Mouse (Mus musculus): ENCODE measurements around the gene Smc5. TPM values are rescaled to one million over a fixed set of nuclear protein-coding genes. Genes with fewer than 3 reads are reported as not detected.

Smc5 gene
- total and polyA plus RNA-seq, 2 experiments = 3.1 to 18.4 TPM

GRCm38 (mm10) chr19:23309979-23310378, 36.3 kb upstream of the Smc5 start:
- Histone ChIP-seq H3K9ac (ENCODE audit: low read depth, low read length) (no peak overlapping the region), H3K27ac (replicated peaks; ENCODE audit: insufficient read depth, low read depth, low read length) (no peak overlapping the region), H3K36me3 (ENCODE audit: control insufficient read depth, insufficient read depth, low read length) (no peaks in the 10 kb centered on the region), H3K4me1 (ENCODE audit: control insufficient read depth, insufficient read depth, low read length) (no peaks in the 10 kb centered on the region), H3K79me2 (ENCODE audit: control insufficient read depth, insufficient read depth, low read length) (no peaks in the 10 kb centered on the region), H3K4me3 (ENCODE audit: insufficient read depth, low read depth, low read length) (no peak overlapping the region), H3K27me3 (ENCODE audit: control insufficient read depth, insufficient read depth, low read length) (no peaks in the 10 kb centered on the region)
- TF ChIP-seq CTCF (IDR thresholded peaks at IDR 0.05; ENCODE audit: low read depth, low read length) (0 out of 2 replicates have a peak, but pooled peaks have one; percentile 35), POLR2A (IDR thresholded peaks at IDR 0.05; ENCODE audit: extremely low read depth, insufficient read depth, low read length) (no peak)
- peak; percentile 53 for DNase-seq (ENCODE audit: extremely low read depth, low read depth, low spot score)
- 76% methylated on average over 2 of the region's 2 CpGs for WGBS

DNA sequence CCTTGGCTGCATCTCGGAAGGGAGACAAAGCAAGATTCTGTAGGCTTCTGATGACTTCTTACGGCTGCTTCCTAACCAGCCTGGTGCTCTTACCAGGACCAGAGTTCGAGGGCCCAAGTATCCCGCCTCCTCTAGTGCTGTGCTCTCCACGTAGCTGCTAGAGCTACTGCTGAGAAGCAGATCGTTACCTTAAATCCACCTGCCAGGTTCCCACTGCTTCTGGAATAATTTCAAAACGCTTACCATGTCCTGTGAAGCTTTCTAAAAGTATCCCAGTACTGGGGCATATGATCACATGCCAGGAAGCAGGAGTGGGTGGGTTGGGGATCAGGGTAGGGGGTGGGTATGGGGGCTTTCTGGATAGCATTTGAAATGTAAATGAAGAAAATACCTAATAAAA, 33.0 kb upstream of the Smc5 start:
- Histone ChIP-seq H3K4me1 (ENCODE audit: control insufficient read depth, insufficient read depth, low read length) (no peaks in the 10 kb centered on the region), H3K4me3 (ENCODE audit: insufficient read depth, low read depth, low read length) (no peak overlapping the region), H3K36me3 (ENCODE audit: control insufficient read depth, insufficient read depth, low read length) (no peaks in the 10 kb centered on the region), H3K79me2 (ENCODE audit: control insufficient read depth, insufficient read depth, low read length) (no peaks in the 10 kb centered on the region), H3K27me3 (ENCODE audit: control insufficient read depth, insufficient read depth, low read length) (no peaks in the 10 kb centered on the region), H3K27ac (replicated peaks; ENCODE audit: insufficient read depth, low read depth, low read length) (no peak overlapping the region), H3K9ac (ENCODE audit: low read depth, low read length) (no peak overlapping the region)
- 80% methylated on average over 7 of the region's 7 CpGs for WGBS
- TF ChIP-seq POLR2A (IDR thresholded peaks at IDR 0.05; ENCODE audit: extremely low read depth, insufficient read depth, low read length) (no peak), CTCF (IDR thresholded peaks at IDR 0.05; ENCODE audit: low read depth, low read length) (no peak)
- no peak for DNase-seq (ENCODE audit: extremely low read depth, low read depth, low spot score)

- Histone ChIP-seq H3K27me3 (ENCODE audit: control insufficient read depth, insufficient read depth, low read length) (no peaks in the 10 kb centered on the region), H3K4me3 (ENCODE audit: insufficient read depth, low read depth, low read length) (no peak overlapping the region), H3K79me2 (ENCODE audit: control insufficient read depth, insufficient read depth, low read length) (no peaks in the 10 kb centered on the region), H3K4me1 (ENCODE audit: control insufficient read depth, insufficient read depth, low read length) (no peaks in the 10 kb centered on the region), H3K27ac (replicated peaks; ENCODE audit: insufficient read depth, low read depth, low read length) (no peak overlapping the region), H3K36me3 (ENCODE audit: control insufficient read depth, insufficient read depth, low read length) (no peaks in the 10 kb centered on the region), H3K9ac (ENCODE audit: low read depth, low read length) (no peak overlapping the region)
- TF ChIP-seq POLR2A (IDR thresholded peaks at IDR 0.05; ENCODE audit: extremely low read depth, insufficient read depth, low read length) = no peak
- no peak for TF ChIP-seq CTCF (IDR thresholded peaks at IDR 0.05; ENCODE audit: low read depth, low read length)
- no peak for DNase-seq (ENCODE audit: extremely low read depth, low read depth, low spot score)
- 88% methylated on average over 3 of the region's 3 CpGs for WGBS
Observed at GRCm38 (mm10) chr19:23299987-23300386, 26.3 kb upstream of the Smc5 start.

DNA sequence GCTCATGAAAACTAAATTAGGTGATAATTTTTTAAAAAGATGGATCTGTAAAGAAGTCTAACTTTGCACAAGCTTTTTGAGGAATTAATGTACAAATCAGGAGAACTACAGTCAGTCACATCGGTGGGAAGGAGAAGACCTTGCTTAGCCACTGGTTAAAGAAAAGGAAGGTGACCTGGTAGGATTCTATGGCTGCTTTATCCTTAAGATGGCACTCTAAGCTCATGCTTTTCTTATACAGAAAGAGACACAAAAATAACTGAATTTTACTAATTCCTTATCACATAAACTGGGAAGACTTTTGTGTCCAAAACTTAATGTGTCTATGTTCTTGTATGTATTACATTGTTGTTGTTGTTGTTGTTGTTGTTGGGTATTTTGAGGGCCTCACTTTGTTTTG, 25.2 kb upstream of the Smc5 start:
- 85% methylated on average over 1 of the region's 1 CpGs for WGBS
- TF ChIP-seq CTCF (IDR thresholded peaks at IDR 0.05; ENCODE audit: low read depth, low read length) = no peak
- no peak for TF ChIP-seq POLR2A (IDR thresholded peaks at IDR 0.05; ENCODE audit: extremely low read depth, insufficient read depth, low read length)
- H3K4me1 ChIP-seq (ENCODE audit: control insufficient read depth, insufficient read depth, low read length) = no peaks in the 10 kb centered on the region

GRCm38 (mm10) chr19:23297191-23297590, 23.5 kb upstream of the Smc5 start:
- TF ChIP-seq POLR2A (IDR thresholded peaks at IDR 0.05; ENCODE audit: extremely low read depth, insufficient read depth, low read length) = no peak

More for the DNA sequence above, 25.2 kb upstream of the Smc5 start:
- Histone ChIP-seq H3K4me3 (ENCODE audit: insufficient read depth, low read depth, low read length) (no peak overlapping the region), H3K9ac (ENCODE audit: low read depth, low read length) (no peak overlapping the region), H3K27ac (replicated peaks; ENCODE audit: insufficient read depth, low read depth, low read length) (no peak overlapping the region), H3K36me3 (ENCODE audit: control insufficient read depth, insufficient read depth, low read length) (no peaks in the 10 kb centered on the region), H3K27me3 (ENCODE audit: control insufficient read depth, insufficient read depth, low read length) (no peaks in the 10 kb centered on the region), H3K79me2 (ENCODE audit: control insufficient read depth, insufficient read depth, low read length) (no peaks in the 10 kb centered on the region)
- DNase-seq (ENCODE audit: extremely low read depth, low read depth, low spot score) = no peak

GRCm38 (mm10) chr19:23289251-23289650, 15.6 kb upstream of the Smc5 start:
- no peak for TF ChIP-seq CTCF (IDR thresholded peaks at IDR 0.05; ENCODE audit: low read depth, low read length)
- no peak for TF ChIP-seq POLR2A (IDR thresholded peaks at IDR 0.05; ENCODE audit: extremely low read depth, insufficient read depth, low read length)
- Histone ChIP-seq H3K9ac (ENCODE audit: low read depth, low read length) (no peak overlapping the region), H3K4me3 (ENCODE audit: insufficient read depth, low read depth, low read length) (no peak overlapping the region), H3K27me3 (ENCODE audit: control insufficient read depth, insufficient read depth, low read length) (no peaks in the 10 kb centered on the region), H3K36me3 (ENCODE audit: control insufficient read depth, insufficient read depth, low read length) (no peaks in the 10 kb centered on the region), H3K4me1 (ENCODE audit: control insufficient read depth, insufficient read depth, low read length) (peaks cover 1% of the 10 kb centered on the region; the same call in 1 of the 2 replicates), H3K27ac (replicated peaks; ENCODE audit: insufficient read depth, low read depth, low read length) (no peak overlapping the region), H3K79me2 (ENCODE audit: control insufficient read depth, insufficient read depth, low read length) (no peaks in the 10 kb centered on the region)
- DNase-seq (ENCODE audit: extremely low read depth, low read depth, low spot score) = peak; percentile 91
- 12% methylated on average over 1 of the region's 1 CpGs for WGBS

More at GRCm38 (mm10) chr19:23297191-23297590, 23.5 kb upstream of the Smc5 start:
- no peaks in the 10 kb centered on the region for H3K27me3 ChIP-seq (ENCODE audit: control insufficient read depth, insufficient read depth, low read length)
- DNase-seq (ENCODE audit: extremely low read depth, low read depth, low spot score) = no peak
- H3K36me3 ChIP-seq (ENCODE audit: control insufficient read depth, insufficient read depth, low read length) = no peaks in the 10 kb centered on the region
- H3K27ac ChIP-seq (replicated peaks; ENCODE audit: insufficient read depth, low read depth, low read length) = no peak overlapping the region
- no peaks in the 10 kb centered on the region for H3K4me1 ChIP-seq (ENCODE audit: control insufficient read depth, insufficient read depth, low read length)
- no peak overlapping the region for H3K4me3 ChIP-seq (ENCODE audit: insufficient read depth, low read depth, low read length)
- no peaks in the 10 kb centered on the region for H3K79me2 ChIP-seq (ENCODE audit: control insufficient read depth, insufficient read depth, low read length)
- H3K9ac ChIP-seq (ENCODE audit: low read depth, low read length) = no peak overlapping the region

All from liver, adult 2 months (tissue).